Mouse (Mus musculus): ENCODE measurements around the gene Sh3yl1. TPM values are rescaled to one million over a fixed set of nuclear protein-coding genes. Genes with fewer than 3 reads are reported as not detected.

Sh3yl1 gene
- polyA plus RNA-seq, 1 experiment from 2014 or later = 21.5 TPM

- Histone ChIP-seq H3K4me3 (ENCODE audit: low read depth, low read length) (no peak overlapping the region), H3K27ac (ENCODE audit: low read depth, low read length) (no peak overlapping the region), H3K36me3 (ENCODE audit: control insufficient read depth, insufficient read depth, low read length) (no peaks in the 10 kb centered on the region), H3K9ac (ENCODE audit: low read length) (no peak overlapping the region), H3K4me2 (no peak overlapping the region), H3K4me1 (ENCODE audit: control insufficient read depth, insufficient read depth, low read length) (no peaks in the 10 kb centered on the region), H3K9me3 (ENCODE audit: control insufficient read depth, low read length) (no peaks in the 10 kb centered on the region), H3K27me3 (ENCODE audit: control insufficient read depth, insufficient read depth, low read length) (no peaks in the 10 kb centered on the region)
- 30% methylated on average over 6 of the region's 6 CpGs for WGBS
- ATAC-seq (ENCODE audit: low FRiP score) (no peak), DNase-seq (ENCODE audit: low spot score, missing footprints) (peak; percentile 88)
Measured at GRCm38 (mm10) chr12:31008171-31008570, 96.7 kb downstream of the Sh3yl1 start.

Other genes with a start within 250 kb of the Sh3yl1 start
- 0.15 and 0.26 TPM in 2 replicates for gene Alkal2, start 27.3 kb upstream of the Sh3yl1 start, polyA plus RNA-seq (2014; fragmentation: Nextera tagmentation; extraction: Ambion mirVana)
- 203 and 222 TPM in 2 replicates for gene Acp1, start 79 bp upstream of the Sh3yl1 start, polyA plus RNA-seq (2014; fragmentation: Nextera tagmentation; extraction: Ambion mirVana)
- gene Fam110c, start 162.2 kb downstream of the Sh3yl1 start, polyA plus RNA-seq (2014; fragmentation: Nextera tagmentation; extraction: Ambion mirVana) = 0.05 and 0.06 TPM in 2 replicates

Measured in midbrain, embryonic 11.5 days (tissue).